Mouse (Mus musculus) adrenal gland, postnatal 14 days (tissue): ENCODE results near the gene Cx3cl1. TPM values are rescaled to one million over a fixed set of nuclear protein-coding genes. Genes with fewer than 3 reads are reported as not detected.

Experiments
- DNase-seq: peaks from one replicate; pipeline ENCODE4 v3.0.0; 2021; ENCODE audit warnings: mixed read lengths
- long read RNA-seq, 2 experiments: library from polyadenylated mRNA; stranded (forward); transcript quantifications; one replicate each; pipeline ENCODE4 v2.0.0; 2021
- total RNA-seq: library from RNA; stranded (reverse); gene quantifications from 2 replicates; pipeline ENCODE4 v1.2.3, GENCODE M21; 2021

The Cx3cl1 gene
- total RNA-seq, result 16.2 and 19.2 TPM in 2 replicates
- long read RNA-seq, experiment 1, transcript Cx3cl1-201 (3 exons, 3,315 nt), result major isoform, 7 of 23 reads
- long read RNA-seq, experiment 1, partial matches to known transcripts, result 15 of 23 reads
- long read RNA-seq, experiment 1, other reads (novel, unspliced or antisense), result 0 of 23 reads
- long read RNA-seq, experiment 2, transcript Cx3cl1-201 (3 exons, 3,315 nt), result major isoform, 9 of 12 reads
- long read RNA-seq, experiment 2, partial matches to known transcripts, result 0 of 12 reads
- long read RNA-seq, experiment 2, other reads (novel, unspliced or antisense), result 3 of 12 reads

- DNase-seq, result peak; percentile 91
Measured at GRCm38 (mm10) chr8:94771941-94772670, at the start of gene Cx3cl1. Cx3cl1 (plus strand) TSS chr8:94772009.

- no peak for DNase-seq
Measured at GRCm38 (mm10) chr8:94725998-94726397, 45.8 kb upstream of the Cx3cl1 start.

GRCm38 (mm10) chr8:94729301-94729700 is 42.5 kb upstream of the Cx3cl1 start:
- DNase-seq, result no peak

GRCm38 (mm10) chr8:94733821-94734465 is 37.9 kb upstream of the Cx3cl1 start:
- no peak for DNase-seq

GRCm38 (mm10) chr8:94734735-94735350 is 37.0 kb upstream of the Cx3cl1 start:
- no peak for DNase-seq

DNA sequence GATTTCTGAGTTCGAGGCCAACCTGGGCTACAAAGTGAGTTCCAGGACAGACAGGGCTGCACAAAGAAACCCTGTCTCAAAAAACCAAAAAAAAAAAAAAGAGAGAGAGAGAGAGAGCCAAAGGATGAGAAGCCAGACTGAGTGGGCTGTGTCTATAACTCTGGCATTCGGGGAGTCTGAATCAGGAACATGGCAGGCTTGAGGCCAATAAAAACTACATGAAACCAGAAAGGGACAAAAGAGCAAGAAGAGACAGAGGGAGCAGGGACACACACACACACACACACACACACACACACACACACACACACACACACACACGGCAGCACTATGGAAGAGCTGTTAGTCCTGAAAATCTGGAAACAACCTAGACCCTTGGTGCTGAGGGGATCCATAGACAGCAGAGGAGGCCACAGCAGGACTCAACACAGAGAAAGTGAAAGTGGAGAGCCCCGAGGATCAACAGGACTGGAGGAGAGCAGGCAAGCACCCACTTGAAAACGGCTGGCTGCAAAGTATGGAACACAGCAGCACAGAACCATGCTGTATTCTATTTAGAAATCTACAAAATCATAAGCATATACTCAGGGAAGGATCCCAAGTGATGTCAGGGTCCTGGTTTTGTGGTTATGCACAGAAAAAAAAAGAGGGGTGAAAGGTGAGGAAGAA is 36.2 kb upstream of the Cx3cl1 start:
- DNase-seq, result peak; percentile 44

DNA sequence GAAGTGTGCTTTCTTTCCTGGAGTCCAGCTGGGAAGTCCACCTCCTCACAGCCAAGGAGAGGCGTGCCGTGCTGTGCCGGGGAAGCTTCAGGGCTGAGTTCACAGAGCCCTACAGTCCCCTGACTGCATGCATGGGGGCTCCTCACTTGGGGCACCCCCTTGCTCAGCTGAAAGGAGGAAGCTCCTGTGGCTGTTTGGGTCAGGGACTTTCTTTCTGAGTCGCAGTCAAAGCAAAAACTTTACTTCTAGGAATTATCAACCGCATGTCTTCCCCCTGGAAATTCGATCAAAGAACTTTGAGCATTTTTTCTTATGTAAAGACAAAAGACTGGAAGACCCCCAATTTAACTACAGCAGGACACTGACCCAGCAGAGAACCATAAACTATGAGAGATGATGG is 32.0 kb upstream of the Cx3cl1 start:
- peak; percentile 14 for DNase-seq

DNA sequence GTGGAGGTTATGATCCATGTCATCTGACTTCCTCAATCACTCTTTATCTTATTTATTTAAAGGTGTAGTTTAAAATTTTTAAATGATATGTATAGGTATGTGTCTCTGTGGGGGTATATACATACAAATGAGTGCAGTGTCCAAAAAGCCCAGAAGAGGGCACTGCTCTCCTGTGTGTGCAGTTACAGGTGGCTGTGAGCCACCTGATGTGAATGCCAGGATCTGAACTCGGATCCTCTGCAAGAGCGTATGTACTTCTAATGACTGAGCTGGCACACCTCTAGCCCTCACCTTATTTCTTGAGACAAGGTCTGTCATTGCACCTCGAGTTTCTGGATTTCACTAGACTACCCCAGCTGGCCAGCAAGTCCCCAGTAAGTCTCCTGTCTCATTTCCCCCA is 31.2 kb upstream of the Cx3cl1 start:
- DNase-seq, result no peak

GRCm38 (mm10) chr8:94741726-94742125 is 30.1 kb upstream of the Cx3cl1 start:
- no peak for DNase-seq

DNA sequence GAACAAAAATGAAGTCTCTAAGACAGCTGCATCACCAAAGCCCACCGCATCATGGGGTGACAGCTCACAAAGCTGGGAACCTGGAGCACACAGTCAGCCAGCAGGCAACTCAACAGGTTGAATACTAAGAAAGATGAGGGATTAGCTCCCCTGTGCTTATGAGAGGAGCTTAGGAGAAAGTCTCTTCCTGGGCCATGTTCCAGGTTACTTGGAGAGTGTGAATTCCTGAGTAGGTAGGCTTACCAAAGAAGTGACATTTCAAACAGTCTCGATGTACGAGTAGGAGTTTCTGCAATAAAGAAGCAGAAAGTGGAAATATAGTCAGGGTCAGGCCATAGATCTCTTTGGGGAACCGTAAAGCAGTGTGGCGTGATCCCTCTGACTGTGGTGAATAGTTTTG is 27.3 kb upstream of the Cx3cl1 start:
- DNase-seq, result no peak

- DNase-seq, result no peak
Measured at GRCm38 (mm10) chr8:94744972-94745371, 26.8 kb upstream of the Cx3cl1 start.

- DNase-seq, result no peak
Measured at GRCm38 (mm10) chr8:94745476-94746184, 26.2 kb upstream of the Cx3cl1 start, which contains the start of gene Ccl22. Ccl22 (plus strand) TSS chr8:94745590.

DNA sequence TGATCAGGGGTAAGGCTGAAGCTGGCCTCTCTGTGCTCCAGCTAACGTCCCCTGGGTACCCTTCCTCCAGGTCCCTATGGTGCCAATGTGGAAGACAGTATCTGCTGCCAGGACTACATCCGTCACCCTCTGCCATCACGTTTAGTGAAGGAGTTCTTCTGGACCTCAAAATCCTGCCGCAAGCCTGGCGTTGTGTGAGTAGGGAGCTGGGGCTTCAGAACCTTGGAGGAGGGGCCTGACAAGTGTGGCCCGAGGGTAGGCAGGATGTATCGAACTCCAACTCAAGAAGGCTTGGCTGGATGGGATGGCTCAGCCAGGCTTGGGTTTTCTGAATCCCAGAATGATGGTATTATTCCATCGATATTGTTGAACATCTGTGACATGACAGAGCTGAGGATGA is 25.0 kb upstream of the Cx3cl1 start:
- no peak for DNase-seq

DNA sequence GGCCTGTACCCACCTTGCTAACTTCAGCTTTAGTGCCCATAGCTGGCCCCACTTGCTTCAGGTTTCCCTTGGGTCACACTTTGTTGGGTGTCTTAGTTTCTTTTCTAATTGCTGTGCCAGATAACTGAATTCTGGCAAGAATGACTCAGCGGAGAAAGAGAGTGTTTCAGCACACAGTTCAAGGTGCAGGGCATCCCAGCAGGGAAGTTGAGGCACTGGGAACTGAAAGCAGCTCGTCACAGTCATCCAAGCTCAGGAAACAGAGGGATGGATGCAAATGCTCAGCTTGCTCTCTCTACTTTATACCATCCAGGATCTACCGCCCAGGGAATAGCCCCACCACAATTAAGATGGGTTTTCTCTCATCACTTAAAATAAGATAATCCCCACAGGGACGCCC is 23.4 kb upstream of the Cx3cl1 start:
- DNase-seq, result no peak

DNA sequence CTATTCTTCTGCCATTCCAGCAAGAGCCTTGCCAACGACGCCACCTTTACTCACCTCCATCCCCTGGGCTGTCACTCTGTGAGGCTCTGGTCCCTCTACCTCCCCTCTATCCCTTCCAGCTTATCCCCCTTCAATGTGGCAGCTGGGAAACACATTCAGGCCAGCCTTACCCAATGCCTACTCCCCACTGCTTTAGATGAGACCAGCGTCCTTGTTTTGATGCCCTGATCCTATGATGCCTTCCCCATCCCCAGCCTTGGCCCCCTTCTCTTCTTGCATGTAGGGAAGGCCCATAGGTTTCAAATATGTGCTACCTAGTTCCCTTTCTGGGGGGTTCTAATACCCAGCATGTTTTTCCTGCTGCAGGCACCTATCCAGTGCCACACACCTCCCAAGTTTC is 21.9 kb upstream of the Cx3cl1 start:
- no peak for DNase-seq

DNA sequence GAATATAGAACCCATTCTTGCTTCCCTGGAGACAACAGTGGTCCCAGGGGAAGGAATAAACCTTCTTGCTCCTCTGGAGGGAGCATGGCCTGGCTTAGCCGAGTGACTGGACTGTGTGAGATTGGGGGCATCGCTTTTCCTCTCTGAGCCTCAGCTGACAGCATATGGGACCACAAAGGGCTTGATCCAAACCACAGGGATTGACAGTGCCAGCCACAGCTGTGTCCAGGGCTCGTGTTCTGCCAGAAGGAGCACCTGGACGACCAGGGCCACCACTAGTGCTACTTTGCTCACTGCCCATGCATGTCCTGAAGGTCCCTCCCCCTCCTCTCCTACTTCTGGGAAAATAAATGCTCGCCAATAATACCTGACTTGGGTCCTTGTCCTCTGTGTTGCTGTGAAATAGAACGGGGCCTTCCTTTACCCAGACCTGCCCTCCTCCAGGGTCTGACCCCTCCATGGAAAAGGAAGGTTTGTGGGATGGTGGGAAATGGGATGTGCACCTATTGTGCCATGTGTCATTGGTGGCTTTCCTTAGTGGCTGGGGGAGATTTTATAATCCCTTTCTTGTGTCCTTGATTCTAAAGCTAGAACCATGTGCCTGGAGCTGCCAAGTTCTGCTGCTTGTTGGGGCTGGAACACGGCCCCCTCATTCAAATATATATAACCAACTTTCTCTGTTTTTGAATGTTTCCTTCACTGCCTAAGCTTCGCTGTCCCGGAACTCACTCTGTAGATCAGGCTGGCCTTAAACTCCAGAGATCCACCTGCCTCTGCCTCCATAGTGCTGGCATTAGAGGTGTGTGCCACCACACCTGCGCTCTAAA is 20.6 kb upstream of the Cx3cl1 start:
- DNase-seq, result no peak

DNA sequence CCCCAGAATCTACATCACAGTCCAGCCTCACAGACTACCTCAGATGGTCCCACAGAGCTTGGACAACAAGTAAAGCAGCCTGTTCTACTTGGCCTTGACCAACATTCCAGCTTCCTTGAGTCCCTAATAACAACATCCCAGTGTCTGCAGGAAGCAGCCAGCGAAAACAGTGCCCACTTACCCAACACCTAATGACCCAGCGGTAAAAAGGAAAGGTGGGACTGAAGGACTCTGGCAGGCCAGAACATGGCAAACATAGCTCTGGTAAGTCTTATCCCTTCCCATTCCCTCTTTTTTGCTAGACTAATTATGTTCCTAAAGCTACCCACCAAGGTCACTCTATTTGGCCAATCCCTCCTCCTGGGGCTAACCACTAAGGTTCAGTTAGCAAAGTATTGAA is 17.8 kb upstream of the Cx3cl1 start:
- DNase-seq, result no peak

DNA sequence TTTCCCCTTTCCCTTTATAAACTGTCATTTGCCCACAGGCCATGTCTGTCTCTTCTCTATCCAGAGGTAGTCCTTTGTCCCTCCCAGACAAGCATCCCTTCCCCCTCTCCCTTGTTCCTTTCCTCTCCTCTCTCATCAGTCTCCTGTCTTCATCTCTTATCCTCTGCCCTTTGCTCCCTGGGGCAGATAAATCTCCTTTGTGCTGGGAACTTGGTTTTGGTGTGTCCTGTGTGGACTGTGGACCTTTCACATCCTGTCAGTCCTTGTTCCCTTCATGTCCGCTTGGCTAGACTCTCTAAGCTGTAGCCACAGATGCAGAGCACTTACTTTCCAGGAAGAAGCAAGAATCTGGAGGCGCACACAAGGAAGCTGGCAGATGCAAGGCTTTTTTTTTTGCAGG is 17.3 kb upstream of the Cx3cl1 start:
- DNase-seq, result no peak

GRCm38 (mm10) chr8:94767035-94767434 is 4.8 kb upstream of the Cx3cl1 start:
- DNase-seq, result no peak

- peak; percentile 73 for DNase-seq
Measured at GRCm38 (mm10) chr8:94770945-94771344, 864 bp upstream of the Cx3cl1 start.

DNA sequence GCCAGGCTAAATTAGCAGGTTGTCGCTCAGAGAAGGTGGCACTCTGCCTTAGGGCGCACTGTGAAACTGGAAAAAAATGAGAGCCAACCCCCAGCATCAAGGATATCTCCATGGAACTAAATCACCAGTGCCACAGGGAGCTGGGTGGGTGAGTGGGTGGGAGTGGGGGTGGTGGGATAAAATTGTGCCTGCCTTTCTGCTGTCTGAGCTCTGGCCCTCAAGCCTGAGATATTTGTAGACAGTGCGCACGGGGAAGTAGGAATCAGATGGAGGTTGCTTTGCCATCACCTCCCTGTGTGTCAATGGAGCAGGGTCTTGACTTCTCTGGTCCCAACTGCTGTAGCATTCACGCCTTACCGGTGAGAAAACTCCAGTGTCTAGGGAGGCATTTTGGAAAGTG is 1.2 kb downstream of the Cx3cl1 start:
- no peak for DNase-seq
